Mouse (Mus musculus) lung, postnatal 0 days (tissue): ENCODE measurements at regions not wholly inside any gene's neighbourhood (a gene's known extent, or its start where the extent isn't known, plus 50 kb on each side); places are given as distances from the start of the nearest gene placed in this dataset.

Experiments used
- CTCF ChIP-seq: IDR thresholded peaks from 2 replicates; pipeline ENCODE4 v1.5.1; 2016; ENCODE audit warnings: antibody characterized with exemption, mild to moderate bottlenecking
- EP300 ChIP-seq: IDR thresholded peaks from 2 replicates; pipeline ENCODE4 v1.6.1; 2016; ENCODE audit warnings: antibody characterized with exemption, mild to moderate bottlenecking, control low read depth

DNA sequence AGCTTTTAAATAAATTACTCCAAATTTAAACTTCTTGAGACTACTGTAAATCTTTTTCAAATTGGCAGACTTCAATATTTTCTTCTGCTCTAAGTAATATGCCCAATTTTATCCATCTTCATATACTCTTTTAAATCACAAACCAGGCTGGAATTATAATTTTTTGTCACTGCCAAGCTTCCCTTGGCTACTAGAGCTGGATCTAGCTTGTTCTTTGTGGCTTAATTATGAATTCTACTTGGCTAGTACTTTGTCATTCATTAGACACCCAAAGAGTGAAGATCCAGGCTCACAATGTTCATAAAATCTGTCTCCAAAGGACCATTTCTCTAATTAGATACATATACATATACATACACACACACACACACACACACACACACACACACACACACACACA, 391.7 kb downstream of the Dnah5 start:
- TF ChIP-seq CTCF, result no peak
- TF ChIP-seq EP300, result no peak
